Mouse (Mus musculus) ES-Bruce4 (cell line): ENCODE data around the gene Actl11.

Experiments used
- CTCF ChIP-seq: IDR thresholded peaks from one replicate; pipeline ENCODE4 v1.8.1; 2011; ENCODE audit warnings: low read depth, low read length
- EP300 ChIP-seq: IDR thresholded peaks from 2 replicates; pipeline ENCODE4 v1.6.1; 2011; ENCODE audit warnings: low read depth, low read length; ENCODE audit not compliant: insufficient read depth
- POLR2A ChIP-seq: IDR thresholded peaks from one replicate; pipeline ENCODE4 v1.8.1; 2011; ENCODE audit warnings: low read length; ENCODE audit not compliant: insufficient read depth

DNA sequence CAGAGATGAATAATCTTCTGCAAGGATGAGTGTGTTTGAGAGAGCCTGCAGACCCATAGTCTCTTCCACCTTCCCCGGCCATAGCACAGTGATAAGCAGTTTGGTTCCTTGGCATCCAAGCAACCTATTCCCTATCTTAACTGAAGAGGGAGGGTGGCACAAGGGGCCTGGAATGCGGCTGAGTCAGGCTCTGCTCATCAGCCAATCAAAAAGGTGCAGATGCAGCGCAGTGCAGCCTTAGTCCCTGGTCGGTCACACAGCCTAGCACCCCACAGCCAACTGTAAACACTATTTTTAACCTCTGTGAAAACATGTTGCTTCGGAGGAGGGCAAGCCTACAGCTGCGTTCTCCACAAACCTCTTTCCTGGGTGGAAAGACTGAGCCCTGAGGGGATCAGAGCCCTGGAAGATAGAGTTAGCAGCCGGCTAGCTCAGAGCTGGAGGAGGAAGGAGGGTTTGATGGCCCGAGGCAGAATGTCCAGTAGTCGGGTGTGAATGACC lies 1.3 kb upstream of the Actl11 start:
- no peak for TF ChIP-seq EP300
- no peak for TF ChIP-seq POLR2A
- TF ChIP-seq CTCF = no peak
